Mouse (Mus musculus) lung, postnatal 14 days (tissue): Measurements from ENCODE around the gene Phldb1.
"Not testable (repeated sequence)": the region's sequence is repeated elsewhere in the genome, so short reads cannot be mapped to it uniquely, and the experiment has no call there.

ENCODE experiments used
- DNase-seq: peaks from one replicate; pipeline ENCODE4 v3.0.0; 2021

Phldb1 gene

DNA sequence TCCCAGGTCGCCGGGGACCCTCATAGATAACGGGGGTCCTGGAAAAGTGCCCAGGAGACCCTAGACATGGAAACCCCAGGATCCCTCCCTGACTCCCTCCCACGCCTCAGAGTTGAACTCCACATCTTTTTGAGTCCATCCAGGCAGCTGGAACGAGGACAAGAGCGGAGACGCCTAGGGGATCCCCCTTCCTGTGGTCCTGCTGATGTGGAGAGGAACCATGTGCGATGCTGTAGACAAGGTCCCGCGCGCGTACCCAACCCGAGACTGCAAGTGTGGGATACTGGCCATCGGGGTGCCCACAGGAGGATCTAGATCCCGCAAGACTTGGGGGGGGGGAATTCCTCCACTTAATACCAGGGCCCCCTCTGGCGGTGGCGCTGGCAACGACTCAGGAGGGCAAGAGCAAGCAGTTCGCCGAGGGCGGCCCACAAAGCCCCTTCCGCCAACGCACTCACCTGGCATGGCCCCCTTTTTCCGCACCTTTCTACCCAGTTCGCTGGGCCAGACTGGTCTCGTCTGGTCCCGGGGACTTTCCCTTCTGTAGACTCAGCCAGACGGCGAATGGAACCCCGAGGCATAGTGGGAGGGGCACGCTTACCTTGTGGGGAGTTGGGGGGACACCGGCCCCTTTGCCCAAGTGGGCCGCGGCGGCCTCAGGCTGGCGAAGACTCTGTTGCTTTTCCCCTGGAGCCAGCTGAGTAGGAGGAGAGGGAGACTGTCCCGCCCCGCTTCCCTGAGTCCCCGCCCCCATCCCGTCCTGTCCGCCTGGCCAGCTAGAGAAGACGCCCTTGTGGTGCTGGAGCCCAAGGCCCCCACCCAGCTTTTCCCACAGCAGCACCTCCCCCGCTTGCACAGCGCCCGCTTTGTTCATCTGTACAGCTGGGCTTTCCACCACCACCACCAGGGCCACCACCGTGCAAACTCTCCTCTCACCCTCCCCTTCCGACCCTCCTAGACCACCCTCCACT lies at the start of gene Phldb1:
Phldb1 (minus strand) TSS at position 675 of the 971 bp plus-strand sequence.
- peak; percentile 84 for DNase-seq

DNA sequence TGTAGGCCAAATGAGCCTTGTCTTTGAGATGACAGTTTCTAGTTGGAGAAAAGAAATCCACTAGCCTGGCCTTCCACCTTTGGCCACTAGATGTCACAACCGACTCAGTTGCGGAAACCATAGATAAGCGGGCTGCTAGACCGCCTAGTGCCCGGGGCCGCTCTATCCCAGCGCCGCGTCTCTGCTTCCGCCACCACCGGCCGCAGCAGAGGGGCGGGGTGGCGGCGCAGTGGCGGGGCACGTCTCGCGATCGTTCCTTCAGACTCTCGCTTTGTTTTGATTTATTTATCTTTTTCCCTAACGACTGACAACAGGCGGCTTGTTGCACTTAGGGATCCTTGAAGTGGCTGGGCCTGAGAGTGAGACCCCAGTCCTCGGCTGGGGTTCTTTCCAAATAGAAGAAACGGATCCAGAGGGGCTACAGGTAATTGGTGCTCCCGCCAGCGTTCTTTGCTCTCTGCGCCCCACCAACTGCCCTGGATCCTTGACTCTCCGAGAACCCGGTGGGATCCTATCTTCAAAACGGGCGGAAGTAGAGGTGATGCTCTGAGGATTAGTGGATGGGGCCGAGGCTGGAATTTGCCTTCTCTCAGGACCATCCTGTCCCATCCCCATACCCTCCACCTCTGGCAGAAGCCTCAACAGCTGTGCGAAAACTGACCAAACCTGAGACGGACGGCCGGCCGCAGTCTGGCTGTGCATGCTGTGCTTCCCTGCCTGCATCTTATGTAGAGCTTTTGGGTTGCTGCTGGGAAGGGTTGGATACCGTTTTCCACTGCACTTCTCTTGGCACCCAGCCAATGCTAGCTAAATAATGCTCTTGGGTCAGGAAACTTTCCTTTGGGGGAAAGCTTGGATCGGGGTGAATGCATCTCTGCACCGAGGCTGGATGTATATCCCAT lies 38.0 kb upstream of the Phldb1 start:
- DNase-seq, result peak; percentile 94

DNA sequence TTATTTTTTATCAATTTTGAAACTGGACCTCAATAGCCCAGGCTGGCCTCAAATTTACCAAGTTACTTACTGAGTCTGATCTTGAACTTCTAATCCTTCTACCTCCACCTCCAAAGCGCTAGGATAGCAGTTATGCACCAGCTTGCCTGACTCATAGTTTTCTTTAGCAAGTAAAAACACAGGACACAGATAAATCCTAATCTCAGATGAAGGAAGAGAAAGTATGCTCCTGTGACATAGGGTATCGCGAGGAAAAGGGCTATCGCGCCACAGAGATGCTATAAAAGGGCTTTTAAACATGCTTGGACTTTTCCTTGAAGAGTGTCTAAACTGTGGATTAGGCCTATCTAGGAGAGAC lies 37.4 kb upstream of the Phldb1 start:
- DNase-seq, result no peak

DNA sequence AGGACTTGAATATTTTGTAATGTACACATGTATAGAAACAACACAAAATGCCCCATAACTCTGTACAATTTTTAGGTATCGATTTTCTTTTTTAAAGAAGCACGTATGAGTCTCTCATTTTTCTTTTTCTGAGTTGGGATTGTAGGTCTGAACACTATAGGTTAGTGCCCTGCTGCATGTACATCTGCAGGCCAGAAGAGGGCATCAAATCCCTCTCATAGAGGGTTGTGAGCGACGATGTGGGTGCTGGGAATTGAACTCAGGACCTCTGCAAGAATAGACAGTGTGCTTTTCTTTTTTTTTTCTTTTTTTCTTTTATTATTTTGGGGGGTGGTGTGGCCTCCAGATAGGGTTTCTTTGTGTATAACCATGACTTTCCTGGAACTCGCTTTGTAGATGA lies 36.4 kb upstream of the Phldb1 start:
- no peak for DNase-seq

DNA sequence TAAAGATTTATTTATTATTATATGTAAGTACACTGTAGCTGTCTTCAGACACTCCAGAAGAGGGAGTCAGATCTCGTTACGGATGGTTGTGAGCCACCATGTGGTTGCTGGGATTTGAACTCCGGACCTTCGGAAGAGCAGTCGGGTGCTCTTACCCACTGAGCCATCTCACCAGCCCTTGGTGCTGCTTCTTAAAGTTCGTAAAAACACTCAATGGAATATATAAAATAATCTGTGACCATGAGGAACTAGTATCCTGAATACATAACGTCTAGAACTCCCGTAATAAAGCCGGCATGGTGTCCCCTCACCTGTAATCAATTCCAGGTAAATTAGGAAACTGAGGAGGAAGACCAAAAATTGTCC lies 33.0 kb upstream of the Phldb1 start:
- not testable (repeated sequence) for DNase-seq

DNA sequence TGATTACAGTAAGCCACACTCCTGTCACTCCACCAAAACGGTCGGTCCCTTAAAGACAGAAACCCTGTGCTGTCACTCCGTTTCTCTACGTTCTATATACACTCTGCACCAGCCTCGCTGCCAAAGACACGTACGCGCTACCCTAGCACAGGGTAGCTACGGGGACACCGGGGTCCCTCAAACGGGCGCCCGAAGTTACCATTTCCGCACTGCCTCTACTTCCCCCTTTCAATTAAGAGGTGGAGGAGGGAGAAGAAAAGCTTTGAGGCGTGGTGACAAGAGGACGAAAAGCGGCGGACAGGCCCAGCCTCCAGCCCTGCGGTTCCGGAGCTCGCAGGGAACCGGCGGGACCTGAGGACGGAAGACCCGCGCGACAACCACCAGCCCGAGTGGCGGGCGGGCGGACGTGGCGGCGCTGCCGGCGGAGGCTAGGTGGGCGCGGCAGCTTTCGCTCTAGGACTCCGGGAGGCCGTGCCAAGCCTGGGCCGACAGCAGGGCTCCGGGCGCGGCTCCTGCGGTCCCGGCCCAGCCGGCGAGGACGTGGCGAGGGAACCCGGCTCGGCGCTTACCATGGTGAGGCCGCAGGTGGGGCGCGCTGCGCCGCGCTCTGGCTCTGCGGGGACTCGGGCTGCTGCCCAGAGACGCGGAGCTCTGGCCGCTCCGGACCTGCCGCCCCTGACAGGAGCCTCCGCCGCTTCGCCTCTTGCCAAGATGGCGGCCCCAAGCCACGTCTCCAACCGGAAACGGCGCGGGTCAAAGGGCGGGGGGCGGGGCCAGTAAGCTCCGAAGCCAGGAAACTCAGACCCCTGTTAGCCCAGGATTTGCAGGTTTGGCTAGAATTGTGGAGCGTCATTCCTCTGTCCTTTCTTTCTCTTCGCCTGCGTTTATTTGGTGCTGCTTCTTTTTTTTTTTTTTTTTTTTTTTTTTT lies 32.4 kb upstream of the Phldb1 start, which contains the start of the genes Arcn1 and Ift46:
Arcn1 (minus strand) TSS at position 745 of the 928 bp plus-strand sequence.
Ift46 (plus strand) TSS at position 808 of the 928 bp plus-strand sequence.
- DNase-seq, result peak; percentile 84

DNA sequence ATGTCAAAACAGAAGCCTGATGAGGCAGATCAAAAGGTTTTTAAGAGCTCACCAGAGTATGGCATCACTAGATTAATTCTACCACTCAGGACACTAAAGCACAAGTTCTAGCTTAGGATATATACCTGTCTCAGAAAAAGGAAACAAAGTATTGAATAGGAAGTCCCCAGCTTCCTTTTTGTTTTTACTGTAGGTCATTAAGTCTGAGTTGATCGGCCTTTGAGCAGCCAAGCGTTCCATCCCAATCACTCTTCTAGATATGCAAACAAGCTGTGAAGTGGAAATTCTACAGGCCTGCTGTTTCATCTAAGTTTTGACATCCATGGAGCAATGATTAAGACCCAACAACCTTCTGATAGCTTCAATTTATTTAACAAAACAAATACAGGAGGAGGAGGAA lies 25.9 kb upstream of the Phldb1 start:
- DNase-seq, result no peak

DNA sequence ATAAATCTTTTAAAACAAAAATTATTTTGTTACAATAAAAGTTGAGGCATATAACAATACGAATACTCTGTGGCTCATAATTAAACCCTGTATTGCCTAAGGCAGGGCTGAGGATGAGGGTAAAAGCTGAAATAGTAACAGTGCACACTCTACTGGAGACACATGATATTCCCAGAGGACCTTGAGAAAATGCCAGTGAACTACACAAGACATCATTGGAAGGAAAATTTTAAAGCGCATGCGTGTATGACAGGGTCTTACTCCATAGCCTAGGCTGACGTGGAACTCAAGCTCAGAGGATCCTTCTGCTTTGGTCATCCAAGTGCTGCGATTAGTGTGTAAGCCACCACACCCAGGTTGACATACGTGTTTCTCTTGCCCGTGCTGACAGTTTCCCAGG lies 13.5 kb upstream of the Phldb1 start:
- DNase-seq, result peak; percentile 9

DNA sequence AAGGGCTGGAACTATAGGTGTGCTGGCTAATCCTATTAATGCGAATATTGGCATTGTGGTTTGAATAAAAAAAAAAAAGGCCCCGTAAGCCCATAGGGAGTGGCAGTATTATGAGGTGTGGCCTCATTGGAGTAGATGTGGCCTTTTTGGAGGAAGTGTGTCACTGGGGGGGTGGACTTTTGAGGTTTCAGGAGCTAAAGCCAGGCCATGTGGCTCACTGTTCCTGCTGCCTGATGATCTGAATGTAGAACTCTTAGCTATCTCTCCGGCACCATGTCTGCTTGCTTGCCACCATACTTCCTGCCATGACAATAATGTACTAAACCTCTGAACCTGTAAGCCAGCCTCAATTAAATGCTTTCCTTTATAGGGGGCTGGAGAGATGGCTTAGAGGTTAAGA lies 12.3 kb upstream of the Phldb1 start:
- DNase-seq, result no peak

DNA sequence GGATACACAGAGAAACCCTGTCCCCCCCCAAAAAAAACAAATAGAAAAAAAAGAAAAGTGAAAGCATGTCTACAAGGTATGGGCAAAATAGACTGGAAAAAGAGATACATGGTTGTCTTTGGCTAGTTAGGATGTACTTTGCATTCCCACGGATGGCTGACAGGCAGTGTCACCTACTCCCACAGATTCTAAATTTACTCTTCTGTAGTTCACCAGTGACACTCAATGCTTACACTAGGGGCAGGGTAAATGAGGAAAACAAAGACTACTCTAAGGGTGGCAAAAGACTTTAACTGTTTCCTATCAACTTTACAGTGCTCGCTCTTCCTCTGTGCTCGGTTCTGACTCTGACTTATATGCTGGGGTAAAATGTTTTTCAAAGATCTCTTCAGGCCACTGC lies 11.7 kb upstream of the Phldb1 start:
- no peak for DNase-seq

DNA sequence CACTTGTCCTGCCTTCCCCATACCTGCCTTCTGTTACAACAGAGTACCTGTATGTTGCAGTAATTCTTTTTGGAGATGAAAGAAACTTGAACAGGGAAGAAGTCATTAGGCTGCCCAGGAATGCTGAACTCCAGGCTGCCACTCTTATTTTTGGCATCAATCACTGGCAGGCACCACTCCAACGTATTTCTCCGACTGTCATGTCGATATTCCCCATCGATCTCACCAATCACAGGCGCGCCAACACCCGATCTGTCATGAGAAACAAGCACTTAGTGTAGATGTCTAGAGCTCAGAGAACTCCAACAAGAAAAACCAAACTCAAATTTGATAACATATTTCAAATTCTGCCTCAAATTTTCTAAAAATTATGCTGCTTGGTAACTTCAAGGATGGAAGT lies 10.4 kb upstream of the Phldb1 start:
- DNase-seq, result no peak

DNA sequence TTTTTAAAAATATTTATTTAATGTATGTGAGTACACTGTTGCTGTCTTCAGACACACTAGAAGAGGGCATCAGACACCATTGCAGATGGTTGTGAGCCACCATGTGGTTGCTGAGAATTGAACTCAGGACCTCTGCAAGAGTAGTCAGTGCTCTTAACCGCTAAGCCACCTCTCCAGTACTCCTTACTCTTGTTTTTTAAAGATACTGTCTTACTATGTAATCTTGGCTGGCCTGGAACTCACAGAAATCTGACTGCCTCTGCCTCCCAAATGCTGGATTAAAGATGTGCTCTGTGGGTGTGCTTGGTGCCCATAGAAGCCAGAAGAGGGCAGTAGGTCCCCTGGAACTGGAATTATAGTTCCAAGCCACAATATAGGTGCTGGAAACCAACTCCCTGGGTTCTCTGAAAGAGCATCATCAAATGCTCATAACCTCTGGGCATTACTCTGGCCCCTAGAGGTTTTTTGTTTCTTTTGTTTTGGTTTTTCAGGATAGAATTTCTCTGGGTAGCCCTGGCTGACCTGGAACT lies 5.7 kb upstream of the Phldb1 start:
- no peak for DNase-seq

DNA sequence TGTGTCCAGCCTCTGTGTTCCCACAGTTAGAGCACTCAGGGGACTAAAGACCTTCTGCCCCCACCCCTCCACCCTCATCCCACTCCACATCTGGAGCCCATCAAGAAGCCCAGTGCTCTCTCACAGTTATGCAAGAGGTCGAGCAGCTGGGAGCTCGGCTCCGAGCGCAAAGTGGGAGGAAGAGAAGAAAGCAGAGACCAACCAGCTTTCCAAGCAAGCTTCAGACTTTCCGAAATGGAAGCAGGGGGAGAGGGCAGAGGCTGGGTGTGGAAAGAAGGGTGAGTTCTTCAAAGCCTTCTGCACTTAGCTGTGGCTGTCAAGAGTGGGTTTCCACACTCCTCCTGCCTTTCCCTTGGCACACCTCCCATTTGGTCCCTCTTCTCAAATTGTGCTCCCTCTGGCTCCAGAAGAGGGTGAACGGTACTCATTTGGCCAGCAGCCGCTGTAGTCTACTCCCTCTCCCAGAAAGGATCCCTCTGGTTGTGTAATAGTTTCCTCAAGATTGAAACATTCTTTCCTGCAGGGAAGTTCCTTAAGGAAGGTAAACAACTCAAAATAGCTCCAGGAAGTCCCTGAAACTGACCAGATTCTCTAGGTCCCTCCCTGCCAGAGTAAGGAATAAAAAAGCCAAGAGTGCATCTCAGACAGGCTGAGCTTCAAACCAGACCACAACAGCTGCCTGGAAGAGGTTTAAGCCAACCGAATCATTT lies 2.4 kb upstream of the Phldb1 start:
- DNase-seq, result peak; percentile 64

DNA sequence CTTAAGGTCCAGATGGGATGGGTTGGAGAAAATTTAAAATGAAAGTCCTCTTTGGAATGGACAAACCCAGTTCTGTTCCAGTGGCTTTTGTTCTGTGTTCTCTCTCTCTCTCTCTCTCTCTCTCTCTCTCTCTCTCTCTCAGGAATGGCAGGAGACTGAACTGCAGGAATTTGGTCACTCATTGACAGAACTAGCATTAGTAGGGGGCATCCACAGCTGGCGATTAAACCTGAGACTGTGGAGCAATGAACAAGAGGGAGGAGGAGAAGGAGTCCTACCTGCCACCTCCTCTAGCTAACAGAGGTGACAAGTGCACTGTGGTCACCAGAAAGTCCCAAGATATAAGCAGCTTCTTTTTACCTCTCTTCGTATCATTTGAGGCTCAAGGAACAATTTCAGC lies 1.3 kb upstream of the Phldb1 start:
- DNase-seq, result no peak

DNA sequence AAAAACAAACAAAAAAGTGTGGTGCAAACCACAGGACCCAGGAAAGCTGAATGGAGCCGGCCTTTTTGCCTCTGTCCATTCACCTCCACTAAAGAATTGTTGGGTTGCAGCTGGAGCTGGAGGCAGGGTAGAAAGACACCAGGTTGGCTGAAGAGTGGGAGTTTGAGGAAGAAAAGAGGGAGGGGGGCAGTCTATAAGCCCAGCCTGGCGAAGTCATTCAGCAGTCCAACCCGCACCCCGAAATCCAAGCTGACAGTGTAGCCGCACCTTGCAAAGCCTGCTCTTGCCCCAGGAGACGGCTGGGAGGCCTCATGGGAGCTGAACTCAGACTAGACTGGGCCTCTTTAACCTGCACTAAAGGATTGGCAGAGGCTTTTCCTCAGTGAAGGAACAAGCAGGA lies 888 bp upstream of the Phldb1 start:
- no peak for DNase-seq

DNA sequence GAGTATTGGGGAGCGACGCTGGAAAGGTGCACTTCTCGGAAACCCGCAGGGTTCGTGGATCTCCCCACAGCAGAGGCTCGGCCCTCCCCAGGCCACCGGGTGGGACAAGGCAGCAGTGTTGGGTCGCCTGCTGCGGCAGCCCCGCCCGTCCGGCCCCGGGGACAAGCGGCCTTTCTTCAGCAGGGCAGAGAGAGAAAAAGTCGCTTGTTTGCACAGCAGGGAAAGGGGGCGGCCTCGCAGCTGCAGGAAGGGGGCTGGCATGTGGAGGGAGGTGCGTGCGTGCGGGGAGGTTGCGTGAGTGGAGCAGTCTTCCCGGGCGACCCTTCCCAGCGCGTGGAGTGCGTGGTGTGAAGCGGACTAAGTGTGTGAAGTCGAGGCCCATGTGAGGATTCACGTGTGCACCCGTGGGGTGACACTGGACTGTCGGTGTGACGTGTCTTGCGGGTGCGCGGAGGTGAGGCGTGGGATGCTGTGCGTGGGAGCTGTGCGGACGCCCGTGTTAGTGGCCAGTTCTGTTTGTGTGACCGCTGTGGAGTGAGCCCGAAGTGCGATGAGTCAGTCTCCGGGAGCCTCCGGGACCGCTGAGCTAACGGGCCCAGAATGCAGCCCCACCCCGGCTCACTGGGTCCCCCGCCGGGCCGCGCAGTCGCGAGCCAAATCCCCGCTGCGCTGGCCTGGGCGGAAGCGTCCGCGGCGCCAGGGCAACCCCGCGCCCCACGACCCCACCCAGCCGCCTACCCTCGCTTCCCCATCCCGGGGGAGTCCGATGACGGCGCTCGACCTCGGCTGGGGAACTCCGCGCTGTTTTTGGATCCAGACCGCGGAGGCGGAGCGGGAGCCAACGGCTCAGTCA lies 1.1 kb downstream of the Phldb1 start:
- DNase-seq, result peak; percentile 69

DNA sequence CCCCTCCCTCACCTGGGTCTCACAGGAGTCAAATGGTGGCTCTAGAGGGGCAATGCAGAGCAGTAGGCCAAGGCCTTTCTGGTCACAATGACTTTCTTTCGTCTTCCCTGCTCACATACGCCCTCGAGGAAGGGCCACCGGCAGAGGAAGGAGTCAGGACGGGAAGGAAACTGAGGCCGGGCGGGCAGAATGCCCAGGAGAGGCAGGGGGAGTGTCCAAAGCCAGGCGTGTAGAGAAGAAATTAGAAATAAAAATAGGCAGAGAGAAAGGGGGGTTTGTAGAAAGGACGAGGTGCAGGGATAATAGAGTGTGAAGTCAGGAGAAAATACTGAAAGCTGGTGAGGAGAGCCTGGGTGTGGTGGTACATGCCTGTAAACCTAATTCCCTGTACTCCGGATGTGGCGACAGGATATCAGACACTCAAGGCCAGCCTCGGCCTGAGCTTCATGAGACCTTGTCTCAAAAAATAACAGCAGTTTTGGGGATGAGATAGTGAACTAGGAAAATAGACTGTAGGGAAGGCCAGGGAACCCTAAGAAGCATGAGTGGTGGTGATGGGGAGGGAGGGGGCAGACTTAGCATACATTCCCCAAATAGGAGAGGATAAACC lies 2.0 kb downstream of the Phldb1 start:
- peak; percentile 57 for DNase-seq

DNA sequence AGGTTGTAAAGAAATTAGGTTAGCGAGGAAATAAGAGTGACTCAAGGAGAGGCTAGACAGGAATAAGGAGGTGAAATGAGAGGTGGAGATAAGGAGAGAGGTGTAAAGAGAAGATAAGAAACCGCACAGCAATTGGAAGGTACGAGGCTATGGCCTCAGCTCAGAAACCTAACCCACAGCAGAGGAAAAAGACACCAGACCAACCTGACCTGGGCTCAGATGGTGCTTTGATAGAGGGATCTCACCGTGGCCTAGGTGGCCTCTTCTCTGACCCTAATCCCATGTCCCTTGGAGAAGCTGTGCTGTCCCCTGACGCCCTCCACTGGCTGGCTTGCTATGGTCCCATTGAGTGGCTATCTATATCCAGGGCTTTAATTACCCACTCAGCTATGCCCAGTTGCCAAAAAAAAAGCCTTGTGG lies 2.9 kb downstream of the Phldb1 start:
- no peak for DNase-seq

DNA sequence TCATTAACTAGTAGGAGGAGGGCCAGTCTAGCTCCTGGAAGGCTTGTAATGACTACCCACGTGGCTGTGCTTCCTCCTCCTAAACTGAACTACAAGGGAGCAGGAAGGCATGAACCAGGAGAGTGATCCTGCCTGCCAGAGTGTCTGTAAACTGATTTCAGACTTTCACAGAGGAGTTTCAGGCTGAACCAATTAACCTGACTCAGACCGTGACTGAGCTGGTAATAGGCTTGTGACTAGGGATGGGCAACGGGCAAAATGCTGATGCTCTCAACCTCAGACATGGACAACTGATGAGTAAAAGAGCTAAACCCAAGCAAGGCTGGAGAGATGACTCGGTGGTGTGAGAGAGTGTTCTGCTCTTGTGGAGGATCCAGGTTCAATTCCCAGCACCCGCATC lies 7.6 kb downstream of the Phldb1 start:
- DNase-seq, result no peak
